Mouse (Mus musculus): Measurements from ENCODE around the gene Igfbp7.

DNA sequence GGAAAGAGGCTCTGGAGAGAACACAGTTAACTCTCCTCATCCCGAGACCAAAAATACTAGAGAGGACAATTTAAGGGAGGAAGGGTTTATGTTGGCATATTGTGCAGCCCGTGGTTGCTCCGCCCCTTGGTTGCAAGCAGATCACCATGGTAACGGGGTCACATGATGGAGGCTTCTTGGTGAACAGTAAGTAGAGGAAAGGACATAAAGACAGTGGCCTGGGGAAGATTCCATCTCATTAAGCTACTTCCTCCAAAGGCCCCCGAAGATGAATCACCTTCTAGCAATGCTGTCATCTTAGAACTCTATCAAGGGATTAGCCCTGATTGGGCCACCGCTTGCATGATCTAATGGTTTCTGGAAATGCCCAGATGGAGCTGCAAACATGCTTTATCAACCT lies 35.1 kb downstream of the Igfbp7 start:
- TF ChIP-seq CTCF (conservative IDR thresholded peaks at IDR 0.05; ENCODE audit: insufficient read depth, insufficient read length, low read depth, low read length) (no peak), POLR2A (IDR thresholded peaks at IDR 0.05; ENCODE audit: low read depth, low read length) (no peak)
